Mouse (Mus musculus) hindbrain, postnatal 0 days (tissue): ENCODE measurements around the gene Arid3b. TPM values are rescaled to one million over a fixed set of nuclear protein-coding genes. Genes with fewer than 3 reads are reported as not detected.

ENCODE experiments used
- ATAC-seq: fragments of 200-750 bp; cut with Nextera tagmentation; 2 replicates; pipeline ENCODE4 v1.8.0; 2017; ENCODE audit warnings: mild to moderate bottlenecking, moderate TSS enrichment, moderate library complexity
- DNase-seq: peaks from one replicate; pipeline ENCODE4 v3.0.0-alpha.2; 2015; ENCODE audit warnings: low spot score
- H3K27ac ChIP-seq: fragments of 300-500 bp; sonication (generic); 2 replicates; pipeline ENCODE4 v1.5.1; 2014; ENCODE audit warnings: mild to moderate bottlenecking
- H3K27me3 ChIP-seq: fragments of 300-500 bp; sonication (generic); 2 replicates; pipeline ENCODE4 v1.6.1; 2014; ENCODE audit warnings: low read length, mixed read lengths; ENCODE audit not compliant: insufficient read depth
- H3K36me3 ChIP-seq: fragments of 300-500 bp; sonication (generic); 2 replicates; pipeline ENCODE4 v1.6.1; 2014; ENCODE audit warnings: low read length, mixed read lengths; ENCODE audit not compliant: insufficient read depth
- H3K4me1 ChIP-seq: fragments of 300-500 bp; sonication (generic); 2 replicates; pipeline ENCODE4 v1.6.1; 2014; ENCODE audit warnings: antibody characterized with exemption, low read length, mixed read lengths; ENCODE audit not compliant: insufficient read depth
- H3K4me2 ChIP-seq: fragments of 300-500 bp; sonication (generic); 2 replicates; pipeline ENCODE4 v1.6.1; 2014; ENCODE audit warnings: low read depth, mild to moderate bottlenecking, low read length, moderate library complexity, mixed read lengths
- H3K4me3 ChIP-seq: fragments of 300-500 bp; sonication (generic); 2 replicates; pipeline ENCODE4 v1.5.1; 2014; ENCODE audit warnings: low read length
- H3K9ac ChIP-seq: fragments of 300-500 bp; sonication (generic); replicated peaks from 2 replicates; pipeline ENCODE4 v1.6.1; 2014; ENCODE audit warnings: mild to moderate bottlenecking, low read length, moderate library complexity, mixed read lengths
- H3K9me3 ChIP-seq: fragments of 300-500 bp; sonication (generic); 2 replicates; pipeline ENCODE4 v1.6.1; 2016; ENCODE audit warnings: low read length, mixed read lengths
- CTCF ChIP-seq: IDR thresholded peaks from 2 replicates; pipeline ENCODE4 v1.5.1; 2016; ENCODE audit warnings: antibody characterized with exemption, control low read depth, low read depth
- WGBS: fragments of 180-500 bp; shearing (Covaris S2); extraction: QIAGEN DNeasy Blood & Tissue Kit; methylation state at CpG from one replicate; pipeline ENCODE4 v1.1.7; 2014; 5-methylcytosine and 5-hydroxymethylcytosine counted together
- polyA plus RNA-seq: library from polyadenylated mRNA; unstranded; fragments of >200 nt; fragmentation: Nextera tagmentation; extraction: Ambion mirVana; gene quantifications from 2 replicates; pipeline ENCODE4 v1.2.1, GENCODE M21; 2015
- total RNA-seq: library from RNA; depleted of rRNA; stranded (reverse); fragments of >200 nt; gene quantifications from 2 replicates; pipeline ENCODE4 v1.2.3, GENCODE M21; 2014

Gene Arid3b
- total and polyA plus RNA-seq, 2 experiments from 2014 or later, result 4.4 to 7.7 TPM

DNA sequence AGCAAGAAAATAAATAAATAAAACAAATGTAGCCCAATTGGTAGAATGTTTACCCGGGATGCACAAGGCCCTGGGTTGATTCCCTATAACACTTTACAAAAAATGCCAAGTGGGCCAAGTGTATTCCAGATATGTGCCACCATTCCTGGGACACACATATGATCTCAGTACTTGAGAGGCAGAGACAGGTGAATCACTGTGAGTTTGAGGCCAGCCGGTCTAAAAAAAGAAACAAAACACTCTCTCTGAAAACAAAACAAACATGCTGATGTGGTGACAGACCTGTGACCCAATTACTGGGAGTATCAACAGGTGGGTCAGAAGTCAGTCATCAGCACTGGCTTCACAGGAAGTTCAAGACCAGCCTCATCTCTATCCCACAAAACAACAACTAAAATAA, 19.9 kb upstream of the Arid3b start:
- no peak for TF ChIP-seq CTCF
- 85% methylated on average over 2 of the region's 2 CpGs for WGBS
- Histone ChIP-seq H3K27ac (no peak overlapping the region), H3K9me3 (no peaks in the 10 kb centered on the region), H3K27me3 (no peaks in the 10 kb centered on the region), H3K9ac (no peak overlapping the region), H3K4me1 (no peaks in the 10 kb centered on the region), H3K4me3 (no peak overlapping the region), H3K4me2 (no peak overlapping the region), H3K36me3 (no peaks in the 10 kb centered on the region)
- DNase-seq (no peak), ATAC-seq (no peak)

DNA sequence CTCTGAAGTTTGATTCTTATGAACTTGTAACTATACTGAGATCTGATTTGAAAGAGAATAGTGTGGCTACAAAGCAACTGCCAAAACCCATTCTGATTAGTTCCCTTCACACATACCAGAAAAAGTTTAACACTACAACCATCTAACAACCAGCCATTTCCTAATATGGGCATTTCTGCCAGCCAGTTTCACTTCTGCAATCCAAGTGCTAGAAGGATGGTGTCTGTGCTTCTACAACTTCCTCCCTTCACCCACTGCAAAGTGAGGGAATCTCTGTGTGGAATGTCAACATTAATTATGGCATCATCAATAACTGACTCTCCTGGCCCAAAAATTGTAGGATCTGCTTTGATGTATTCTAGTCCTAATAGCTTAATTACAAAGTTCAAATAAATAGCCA, 17.7 kb upstream of the Arid3b start:
- no peaks in the 10 kb centered on the region for H3K4me1 ChIP-seq
- no peak for TF ChIP-seq CTCF
- H3K9ac ChIP-seq, result no peak overlapping the region
- DNase-seq (no peak), ATAC-seq (no peak)
- H3K9me3 ChIP-seq, result no peaks in the 10 kb centered on the region
- no peak overlapping the region for H3K4me2 ChIP-seq
- no peak overlapping the region for H3K4me3 ChIP-seq
- H3K27me3 ChIP-seq, result no peaks in the 10 kb centered on the region
- H3K36me3 ChIP-seq, result no peaks in the 10 kb centered on the region
- H3K27ac ChIP-seq, result no peak overlapping the region

DNA sequence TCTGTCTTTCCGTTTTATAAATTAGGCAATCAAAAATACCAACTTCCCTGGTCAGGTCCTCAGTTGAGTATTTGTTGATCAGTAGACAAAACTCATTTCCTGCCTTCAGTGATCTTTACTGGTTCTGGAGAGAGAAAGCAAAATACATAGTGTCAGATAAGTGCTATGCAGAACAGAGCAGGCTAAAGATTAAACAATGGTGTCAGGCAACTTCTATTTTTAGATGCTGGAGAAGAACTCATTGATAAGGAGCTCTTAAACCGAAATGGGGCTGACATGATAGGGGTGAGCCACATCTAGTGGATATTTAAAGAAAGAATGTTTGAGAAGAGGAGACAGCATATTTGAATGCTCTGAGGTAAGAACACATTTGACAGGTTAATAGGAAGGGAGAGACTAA, 2.4 kb upstream of the Arid3b start:
- DNase-seq, result no peak
- WGBS, result 81% methylated on average over 2 of the region's 2 CpGs
- no peaks in the 10 kb centered on the region for H3K27me3 ChIP-seq
- no peaks in the 10 kb centered on the region for H3K36me3 ChIP-seq
- no peak overlapping the region for H3K27ac ChIP-seq
- no peak for ATAC-seq
- H3K9me3 ChIP-seq, result no peaks in the 10 kb centered on the region
- H3K4me1 ChIP-seq, result no peaks in the 10 kb centered on the region; the same call in 1 of the 2 replicates
- H3K4me2 ChIP-seq, result no peak overlapping the region
- no peak for TF ChIP-seq CTCF
- H3K9ac ChIP-seq, result no peak overlapping the region
- H3K4me3 ChIP-seq, result no peak overlapping the region

- WGBS, result under 1% methylated on average over 22 of the region's 22 CpGs
- Histone ChIP-seq H3K4me1 (peaks cover 11% of the 10 kb centered on the region), H3K4me3 (peak overlapping the region; percentile 91), H3K36me3 (no peaks in the 10 kb centered on the region), H3K27ac (peak overlapping the region; percentile 72), H3K9me3 (no peaks in the 10 kb centered on the region), H3K27me3 (no peaks in the 10 kb centered on the region), H3K9ac (peak overlapping the region; percentile 72), H3K4me2 (peak overlapping the region; percentile 80)
- DNase-seq (no peak), ATAC-seq (no peak)
- TF ChIP-seq CTCF, result no peak
Measured at GRCm38 (mm10) chr9:57835841-57836514, 615 bp downstream of the Arid3b start.

DNA sequence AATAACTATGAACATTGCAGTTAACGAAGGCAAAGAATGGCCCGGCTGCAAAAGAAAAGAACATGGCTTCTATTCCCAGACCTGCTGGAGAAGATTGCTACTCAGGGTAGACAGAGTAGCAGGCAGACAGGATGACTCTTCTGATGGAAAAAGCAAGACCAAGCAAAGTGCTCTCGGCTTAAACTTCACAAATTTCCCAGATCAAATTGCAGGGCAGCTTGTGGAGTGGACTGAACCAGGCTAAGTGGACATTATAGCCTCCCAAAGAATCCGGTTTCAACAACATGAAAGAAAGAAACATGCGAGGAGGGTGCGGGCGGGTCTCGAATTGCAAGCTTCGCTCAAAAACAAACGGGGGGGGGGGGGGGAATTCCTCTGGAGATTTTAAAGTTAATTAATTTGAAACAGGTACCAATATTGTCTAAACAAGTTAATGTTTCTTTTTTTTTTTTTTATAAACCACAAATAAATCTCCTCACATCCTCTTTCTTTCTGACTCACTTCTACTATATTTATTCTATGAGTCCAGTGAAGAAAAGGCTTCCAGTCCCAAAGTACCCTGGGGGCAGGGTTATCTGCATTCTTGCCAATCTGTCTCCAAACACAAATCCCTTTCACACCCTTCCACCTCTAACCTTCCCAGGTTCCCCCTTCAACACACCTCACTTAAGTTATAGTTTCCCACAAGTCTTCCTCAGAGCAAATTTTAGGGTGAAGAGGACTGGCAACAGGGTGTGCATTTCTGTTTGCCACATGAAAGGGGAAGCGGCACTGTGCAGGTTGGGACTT, 1.8 kb downstream of the Arid3b start:
- no peak overlapping the region for H3K4me3 ChIP-seq
- 42% methylated on average over 11 of the region's 11 CpGs for WGBS

GRCm38 (mm10) chr9:57833762-57834471, 2.7 kb downstream of the Arid3b start:
- Histone ChIP-seq H3K9me3 (no peaks in the 10 kb centered on the region), H3K27ac (no peak overlapping the region), H3K4me3 (no peak overlapping the region), H3K36me3 (no peaks in the 10 kb centered on the region), H3K9ac (no peak overlapping the region), H3K4me2 (no peak overlapping the region), H3K4me1 (peaks cover 19% of the 10 kb centered on the region), H3K27me3 (no peaks in the 10 kb centered on the region)
- ATAC-seq (no peak), DNase-seq (no peak)
- WGBS, result 78% methylated on average over 9 of the region's 9 CpGs
- no peak for TF ChIP-seq CTCF

More for the DNA sequence above, 1.8 kb downstream of the Arid3b start:
- DNase-seq (no peak), ATAC-seq (no peak)
- TF ChIP-seq CTCF, result no peak
- Histone ChIP-seq H3K27ac (no peak overlapping the region), H3K4me1 (peaks cover 19% of the 10 kb centered on the region), H3K9me3 (no peaks in the 10 kb centered on the region), H3K4me2 (peak overlapping the region; percentile 80), H3K27me3 (no peaks in the 10 kb centered on the region), H3K9ac (no peak overlapping the region; the same call in 1 of the 2 replicates), H3K36me3 (no peaks in the 10 kb centered on the region)
